Mouse (Mus musculus) megakaryocyte, embryonic 14.5 days (primary cell): ENCODE measurements around the gene Lrrc40.

ENCODE experiments used
- FLI1 ChIP-seq: IDR thresholded peaks from 2 replicates; pipeline ENCODE4 v1.6.1; 2012; ENCODE audit warnings: low read length, inconsistent platforms, mixed read lengths
- GATA1 ChIP-seq: IDR thresholded peaks from 3 replicates; pipeline ENCODE4 v1.6.1; 2012; ENCODE audit warnings: mixed read lengths, low read length, inconsistent platforms, borderline replicate concordance

- TF ChIP-seq GATA1 (no peak), FLI1 (no peak)
Observed at GRCm38 (mm10) chr3:158091601-158092000, 55.1 kb downstream of the Lrrc40 start.
